Mouse (Mus musculus): ENCODE results near the gene Abi3bp. TPM values are rescaled to one million over a fixed set of nuclear protein-coding genes. Genes with fewer than 3 reads are reported as not detected.
A peak's percentile ranks its signal among the peaks of the same experiment; 100 is the strongest.

The Abi3bp gene
- polyA plus RNA-seq, 1 experiment, result 3.8 TPM

DNA sequence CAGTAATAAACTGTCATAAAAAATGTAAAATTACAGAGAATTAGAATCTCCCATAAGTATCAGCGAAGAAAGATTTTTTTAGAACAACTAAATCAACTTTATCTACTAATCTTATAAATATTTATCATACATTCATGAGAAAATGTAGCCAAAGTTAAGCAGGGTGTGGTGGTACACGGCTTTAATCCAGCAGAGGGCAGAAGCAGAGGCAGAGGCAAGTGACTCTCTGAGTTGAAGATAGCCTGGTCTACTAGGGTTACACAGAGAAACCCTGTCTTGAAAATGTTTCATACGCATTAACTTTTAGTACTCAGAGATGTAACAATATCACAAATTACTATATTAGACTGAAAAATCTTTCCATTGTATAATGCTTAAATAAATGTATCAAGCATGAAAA, 228.1 kb downstream of the Abi3bp start:
- H3K4me1 ChIP-seq (ENCODE audit: control insufficient read depth, insufficient read depth, low read length), result no peaks in the 10 kb centered on the region
- no peak overlapping the region for H3K27ac ChIP-seq (ENCODE audit: insufficient read depth, low read length)
- TF ChIP-seq CTCF (IDR thresholded peaks at IDR 0.05; ENCODE audit: extremely low read depth, insufficient read depth, low read length) (0 out of 2 replicates have a peak, but pooled peaks have one; percentile 11), POLR2A (IDR thresholded peaks at IDR 0.05; ENCODE audit: extremely low read depth, insufficient read depth, low read length) (no peak)
- no peak overlapping the region for H3K4me3 ChIP-seq (ENCODE audit: insufficient read depth, low read length)

DNA sequence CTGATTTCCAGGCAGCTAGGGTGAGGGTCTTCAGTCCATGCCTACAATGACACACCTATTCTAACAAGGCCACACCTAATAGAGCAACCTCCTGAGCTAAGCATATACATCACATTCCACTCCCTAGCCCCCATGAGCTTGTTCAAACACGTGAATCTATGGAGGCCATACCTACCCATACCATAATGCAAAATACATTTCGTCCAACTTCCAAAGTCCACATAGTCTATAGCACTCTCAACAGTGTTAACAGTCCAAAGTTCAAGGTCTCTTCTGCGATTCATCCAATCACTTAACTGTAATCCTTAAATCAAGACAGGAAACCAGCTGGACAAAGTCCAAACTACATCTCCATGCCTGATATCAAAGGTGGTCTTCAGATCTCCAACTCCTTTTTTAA, 232.4 kb downstream of the Abi3bp start:
- Histone ChIP-seq H3K4me1 (ENCODE audit: control insufficient read depth, insufficient read depth, low read length) (no peaks in the 10 kb centered on the region), H3K27ac (ENCODE audit: insufficient read depth, low read length) (no peak overlapping the region), H3K4me3 (ENCODE audit: insufficient read depth, low read length) (no peak overlapping the region)
- no peak for TF ChIP-seq POLR2A (IDR thresholded peaks at IDR 0.05; ENCODE audit: extremely low read depth, insufficient read depth, low read length)
- TF ChIP-seq CTCF (IDR thresholded peaks at IDR 0.05; ENCODE audit: extremely low read depth, insufficient read depth, low read length), result no peak

DNA sequence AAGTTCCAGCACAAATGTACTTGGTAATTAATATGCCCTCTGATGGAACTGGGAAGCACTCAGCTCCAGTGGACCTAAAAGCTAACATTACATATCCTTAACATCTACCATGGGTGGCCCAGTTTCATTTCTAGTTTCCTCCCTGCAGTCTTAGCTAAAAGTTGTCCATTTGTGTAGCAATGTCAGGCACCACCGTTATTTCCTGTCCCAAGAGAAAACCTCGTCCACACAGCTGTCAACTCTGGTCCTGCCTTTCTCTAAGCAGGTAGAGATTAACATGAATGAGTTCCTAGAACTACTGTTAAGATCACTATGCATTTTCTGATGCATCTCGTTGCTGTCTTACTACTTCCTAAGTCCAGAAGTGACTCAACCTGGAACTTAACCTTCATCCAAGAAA, 237.9 kb downstream of the Abi3bp start:
- TF ChIP-seq CTCF (IDR thresholded peaks at IDR 0.05; ENCODE audit: extremely low read depth, insufficient read depth, low read length) (no peak), POLR2A (IDR thresholded peaks at IDR 0.05; ENCODE audit: extremely low read depth, insufficient read depth, low read length) (no peak)
- Histone ChIP-seq H3K27ac (ENCODE audit: insufficient read depth, low read length) (no peak overlapping the region), H3K4me1 (ENCODE audit: control insufficient read depth, insufficient read depth, low read length) (peaks cover 4% of the 10 kb centered on the region; the same call in 1 of the 2 replicates), H3K4me3 (ENCODE audit: insufficient read depth, low read length) (peak overlapping the region; percentile 49; the same call in 1 of the 2 replicates)

DNA sequence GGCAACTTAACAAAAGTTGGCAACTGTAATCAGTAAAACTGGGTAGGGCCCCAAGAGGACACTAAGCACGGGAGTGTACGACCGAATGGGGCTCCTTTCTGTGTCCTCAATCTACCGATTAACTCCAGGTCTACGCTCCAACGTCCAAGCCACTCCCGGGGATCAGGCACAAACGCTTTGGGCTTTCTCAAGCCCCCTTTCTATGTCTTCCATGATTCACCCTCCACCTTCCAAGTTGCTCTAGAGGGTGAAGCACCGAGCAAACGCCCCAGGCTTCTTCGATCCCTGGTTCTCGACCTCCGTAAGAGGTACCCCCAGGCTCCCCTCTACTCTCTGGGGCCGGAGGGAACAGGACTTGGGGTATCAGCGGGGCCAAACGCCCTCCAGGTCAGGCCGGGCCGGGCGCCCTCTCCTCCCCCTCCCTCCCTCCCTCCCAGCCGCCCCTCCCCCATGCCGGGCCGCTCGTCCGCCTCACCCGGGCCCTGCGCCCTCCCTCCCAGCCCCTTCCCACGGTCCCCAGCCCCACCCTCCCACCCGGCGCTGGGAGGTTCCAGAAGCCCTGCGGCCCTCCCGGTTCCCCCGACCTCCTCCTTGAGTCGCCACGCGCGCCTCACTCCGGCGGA, 239.0 kb downstream of the Abi3bp start:
- peak overlapping the region; percentile 49 for H3K4me3 ChIP-seq (ENCODE audit: insufficient read depth, low read length)
- H3K4me1 ChIP-seq (ENCODE audit: control insufficient read depth, insufficient read depth, low read length), result peaks cover 4% of the 10 kb centered on the region; the same call in 1 of the 2 replicates
- TF ChIP-seq POLR2A (IDR thresholded peaks at IDR 0.05; ENCODE audit: extremely low read depth, insufficient read depth, low read length) (no peak), CTCF (IDR thresholded peaks at IDR 0.05; ENCODE audit: extremely low read depth, insufficient read depth, low read length) (no peak)
- H3K27ac ChIP-seq (ENCODE audit: insufficient read depth, low read length), result peak overlapping the region; percentile 61

DNA sequence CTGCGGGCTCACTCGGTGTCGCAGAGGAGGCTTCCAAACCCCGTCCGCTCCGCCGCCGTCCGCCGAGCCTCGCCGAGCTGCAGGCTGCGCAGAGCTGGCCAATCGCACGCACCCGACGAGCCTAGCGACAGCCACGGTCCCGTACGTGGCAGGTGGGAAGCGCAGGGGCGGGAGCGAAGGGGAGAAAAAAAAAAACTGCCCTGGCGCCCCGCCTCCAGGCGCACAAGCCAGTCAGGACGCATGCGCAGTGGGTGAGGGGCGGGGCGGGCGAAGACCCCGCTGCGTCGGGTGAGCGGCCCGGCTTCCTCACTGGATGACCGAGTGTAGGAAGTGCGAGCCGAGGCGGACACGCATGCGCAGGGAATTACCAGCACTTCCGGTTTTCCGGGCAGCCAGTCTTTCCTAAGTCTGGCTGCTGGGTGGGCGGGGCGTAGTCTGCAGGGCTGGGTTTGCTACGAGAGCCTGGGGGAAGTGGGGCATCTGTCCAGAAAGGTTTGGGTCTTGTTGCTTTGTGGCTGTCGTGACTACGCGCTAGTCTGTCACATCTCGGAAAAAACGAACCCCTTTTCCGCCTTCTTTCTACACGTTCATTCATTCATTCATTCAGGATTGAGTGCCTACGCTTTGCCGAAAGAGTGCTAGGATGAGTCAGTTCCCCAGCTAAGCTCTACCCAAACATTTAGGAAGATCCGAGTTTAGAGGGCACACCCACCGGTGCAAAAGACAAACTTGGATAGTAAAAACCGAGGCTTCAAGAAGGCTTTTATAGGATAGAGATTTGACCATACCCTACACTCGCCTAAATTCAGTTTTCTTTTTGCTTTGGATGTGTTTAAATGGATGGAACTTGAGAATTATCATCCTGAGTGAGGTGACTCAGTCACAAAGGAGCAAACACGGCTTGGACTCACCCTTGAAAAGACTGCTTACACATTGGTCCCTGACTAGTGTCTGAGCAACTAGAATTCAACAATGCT, 239.8 kb downstream of the Abi3bp start, which contains the start of gene Tfg:
Gene Tfg, minus strand, starts transcription at position 227 of the 977 bp plus-strand sequence.
- H3K4me3 ChIP-seq (ENCODE audit: insufficient read depth, low read length), result peak within 1 kb of the TSS; percentile 49
- peaks cover 4% of the 10 kb centered on the region; the same call in 1 of the 2 replicates for H3K4me1 ChIP-seq (ENCODE audit: control insufficient read depth, insufficient read depth, low read length)
- TF ChIP-seq POLR2A (IDR thresholded peaks at IDR 0.05; ENCODE audit: extremely low read depth, insufficient read depth, low read length) (peak; percentile 66), CTCF (IDR thresholded peaks at IDR 0.05; ENCODE audit: extremely low read depth, insufficient read depth, low read length) (no peak)
- H3K27ac ChIP-seq (ENCODE audit: insufficient read depth, low read length), result peak within 1 kb of the TSS; percentile 61

DNA sequence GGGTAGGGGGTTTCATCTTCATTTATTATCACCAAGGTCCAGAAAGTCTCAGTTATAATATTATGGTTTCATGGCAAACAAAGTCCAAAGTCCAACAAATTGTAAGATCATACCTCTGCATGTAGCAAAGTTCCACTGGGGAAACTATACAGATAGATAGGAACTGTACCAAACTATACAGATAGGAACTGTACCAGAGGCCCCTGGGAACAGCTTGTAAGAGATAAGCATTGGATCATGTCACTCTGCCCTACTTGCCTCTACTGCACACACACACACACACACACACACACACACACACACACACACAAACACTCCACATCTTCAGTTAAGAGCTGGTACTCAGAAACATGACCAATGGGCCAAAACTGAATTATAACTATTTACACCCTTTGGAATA, 241.4 kb downstream of the Abi3bp start:
- H3K4me3 ChIP-seq (ENCODE audit: insufficient read depth, low read length), result no peak overlapping the region
- TF ChIP-seq POLR2A (IDR thresholded peaks at IDR 0.05; ENCODE audit: extremely low read depth, insufficient read depth, low read length) (no peak), CTCF (IDR thresholded peaks at IDR 0.05; ENCODE audit: extremely low read depth, insufficient read depth, low read length) (no peak)

DNA sequence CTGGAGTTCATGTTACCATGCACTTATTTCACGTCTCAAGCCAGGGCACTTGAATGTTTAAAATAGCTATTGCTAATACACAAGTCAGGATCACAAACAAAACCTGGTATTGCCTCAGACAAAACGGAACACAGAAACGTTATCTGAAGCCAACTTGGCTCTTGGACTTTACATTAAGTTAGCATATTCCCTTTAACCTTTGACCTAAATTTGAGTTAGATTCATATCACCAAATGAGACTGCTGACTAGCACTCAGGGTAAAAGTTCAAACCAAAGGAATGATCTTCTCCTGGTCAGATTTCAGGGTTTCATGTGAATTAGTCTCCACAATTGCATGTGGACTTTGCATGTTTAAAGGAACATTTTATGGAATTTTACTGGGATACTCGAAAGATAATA, 244.7 kb downstream of the Abi3bp start:
- TF ChIP-seq POLR2A (IDR thresholded peaks at IDR 0.05; ENCODE audit: extremely low read depth, insufficient read depth, low read length), result no peak
- no peak for TF ChIP-seq CTCF (IDR thresholded peaks at IDR 0.05; ENCODE audit: extremely low read depth, insufficient read depth, low read length)
- Histone ChIP-seq H3K27ac (ENCODE audit: insufficient read depth, low read length) (no peak overlapping the region), H3K4me3 (ENCODE audit: insufficient read depth, low read length) (no peak overlapping the region), H3K4me1 (ENCODE audit: control insufficient read depth, insufficient read depth, low read length) (no peaks in the 10 kb centered on the region)

More for the DNA sequence above, 241.4 kb downstream of the Abi3bp start:
- Histone ChIP-seq H3K27ac (ENCODE audit: insufficient read depth, low read length) (no peak overlapping the region), H3K4me1 (ENCODE audit: control insufficient read depth, insufficient read depth, low read length) (peaks cover 4% of the 10 kb centered on the region; the same call in 1 of the 2 replicates)

DNA sequence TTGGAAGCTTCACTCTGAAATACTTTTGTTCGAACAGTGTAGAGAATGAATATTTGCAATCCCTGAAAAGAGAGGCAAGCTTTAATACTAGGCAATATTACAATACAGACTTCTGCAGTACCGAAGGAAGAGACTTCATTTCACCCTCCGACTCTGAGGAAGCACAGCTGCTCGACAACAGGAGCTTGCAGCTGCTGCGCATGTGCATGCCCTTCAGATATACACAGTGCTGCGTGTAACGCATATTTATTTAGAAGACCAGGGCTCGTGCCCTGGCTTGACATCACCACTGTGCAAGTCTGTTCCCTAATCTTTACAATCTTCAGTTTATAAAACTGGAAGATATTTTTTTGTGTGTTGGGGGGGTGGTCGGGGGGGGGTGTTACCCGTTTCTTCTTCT, 247.2 kb downstream of the Abi3bp start:
- H3K27ac ChIP-seq (ENCODE audit: insufficient read depth, low read length), result no peak overlapping the region
- no peaks in the 10 kb centered on the region for H3K4me1 ChIP-seq (ENCODE audit: control insufficient read depth, insufficient read depth, low read length)
- no peak overlapping the region for H3K4me3 ChIP-seq (ENCODE audit: insufficient read depth, low read length)
- TF ChIP-seq CTCF (IDR thresholded peaks at IDR 0.05; ENCODE audit: extremely low read depth, insufficient read depth, low read length) (no peak), POLR2A (IDR thresholded peaks at IDR 0.05; ENCODE audit: extremely low read depth, insufficient read depth, low read length) (no peak)

DNA sequence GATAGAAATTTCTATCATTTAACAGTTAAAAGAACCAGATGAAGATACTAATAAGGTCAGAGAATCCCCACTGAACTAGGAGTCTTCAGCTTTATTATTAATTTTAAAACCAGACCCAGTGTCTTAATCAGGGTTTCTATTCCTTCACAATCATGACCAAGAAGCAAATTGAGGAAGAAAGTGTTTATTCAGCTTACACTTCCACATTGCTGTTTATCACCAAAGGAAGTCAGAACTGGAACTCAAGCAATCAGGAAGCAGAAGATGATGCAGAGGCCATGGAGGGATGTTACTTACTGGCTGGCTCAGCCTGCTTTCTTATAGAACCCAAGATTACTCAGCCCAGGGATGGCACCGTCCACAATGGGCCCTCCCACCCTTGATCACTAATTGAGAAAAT, 251.4 kb downstream of the Abi3bp start:
- H3K27ac ChIP-seq (ENCODE audit: insufficient read depth, low read length), result no peak overlapping the region
- TF ChIP-seq CTCF (IDR thresholded peaks at IDR 0.05; ENCODE audit: extremely low read depth, insufficient read depth, low read length) (no peak), POLR2A (IDR thresholded peaks at IDR 0.05; ENCODE audit: extremely low read depth, insufficient read depth, low read length) (no peak)
- H3K4me1 ChIP-seq (ENCODE audit: control insufficient read depth, insufficient read depth, low read length), result no peaks in the 10 kb centered on the region
- no peak overlapping the region for H3K4me3 ChIP-seq (ENCODE audit: insufficient read depth, low read length)

Other genes starting within 250 kb of the Abi3bp start
- gene Tfg, start 239.6 kb downstream of the Abi3bp start, polyA plus RNA-seq (2012; rRNA removed), result 66.0 and 66.9 TPM in 2 replicates